Mouse (Mus musculus): ENCODE data around the gene Top1. TPM values are rescaled to one million over a fixed set of nuclear protein-coding genes. Genes with fewer than 3 reads are reported as not detected.
"Not testable (repeated sequence)": the region's sequence is repeated elsewhere in the genome, so short reads cannot be mapped to it uniquely, and the experiment has no call there.

Gene Top1
- polyA plus RNA-seq, 1 experiment, result 174 TPM

DNA sequence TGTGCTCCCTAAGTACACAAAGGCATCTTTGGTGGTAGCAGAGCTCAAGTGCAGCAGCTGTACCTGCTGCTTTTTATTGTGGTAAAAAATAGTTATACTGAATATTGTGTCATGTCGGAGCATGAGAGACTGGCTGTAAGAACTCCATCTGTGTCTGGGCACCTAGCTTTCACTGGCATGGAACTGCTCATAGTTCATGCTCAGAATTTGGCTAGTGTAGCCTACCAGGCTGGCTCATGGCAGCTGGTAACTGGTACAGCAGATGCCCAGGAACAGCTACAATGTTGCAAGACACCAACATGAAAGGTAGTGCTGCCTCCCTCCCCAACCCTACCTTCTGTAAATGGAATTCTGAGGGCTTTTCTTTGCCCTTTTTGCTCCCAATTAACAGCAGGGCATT, 9.9 kb downstream of the Top1 start:
- Histone ChIP-seq H3K36me3 (ENCODE audit: control insufficient read depth, insufficient read depth, low read length, poor library complexity, severe bottlenecking) (peaks cover 4% of the 10 kb centered on the region), H3K27me3 (ENCODE audit: control insufficient read depth, insufficient read depth, low read length, poor library complexity, severe bottlenecking) (no peaks in the 10 kb centered on the region), H3K9ac (ENCODE audit: low read depth, poor library complexity, severe bottlenecking) (peak overlapping the region; percentile 42), H3K4me3 (ENCODE audit: low read depth, low read length) (peak overlapping the region; percentile 98), H3K4me1 (ENCODE audit: control insufficient read depth, insufficient read depth, low read length) (peaks cover 3% of the 10 kb centered on the region), H3K9me3 (replicated peaks; ENCODE audit: control insufficient read depth, insufficient read depth, low read length, poor library complexity, severe bottlenecking) (no peaks in the 10 kb centered on the region), H3K27ac (ENCODE audit: insufficient read depth, low read length) (peak overlapping the region; percentile 95)
- TF ChIP-seq POLR2A (IDR thresholded peaks at IDR 0.05; ENCODE audit: insufficient read depth, low read length), result no peak
- TF ChIP-seq EP300 (IDR thresholded peaks at IDR 0.05; ENCODE audit: insufficient read depth, low read depth, low read length), result no peak
- TF ChIP-seq CTCF (IDR thresholded peaks at IDR 0.05; ENCODE audit: low read depth, low read length), result no peak

GRCm38 (mm10) chr2:160656234-160656633, 10.5 kb downstream of the Top1 start:
- Histone ChIP-seq H3K9me3 (replicated peaks; ENCODE audit: control insufficient read depth, insufficient read depth, low read length, poor library complexity, severe bottlenecking) (no peaks in the 10 kb centered on the region), H3K9ac (ENCODE audit: low read depth, poor library complexity, severe bottlenecking) (peak overlapping the region; percentile 42), H3K27ac (ENCODE audit: insufficient read depth, low read length) (peak overlapping the region; percentile 95), H3K4me3 (ENCODE audit: low read depth, low read length) (peak overlapping the region; percentile 98), H3K36me3 (ENCODE audit: control insufficient read depth, insufficient read depth, low read length, poor library complexity, severe bottlenecking) (peaks cover 4% of the 10 kb centered on the region), H3K27me3 (ENCODE audit: control insufficient read depth, insufficient read depth, low read length, poor library complexity, severe bottlenecking) (no peaks in the 10 kb centered on the region), H3K4me1 (ENCODE audit: control insufficient read depth, insufficient read depth, low read length) (peaks cover 3% of the 10 kb centered on the region)
- TF ChIP-seq EP300 (IDR thresholded peaks at IDR 0.05; ENCODE audit: insufficient read depth, low read depth, low read length) (0 out of 2 replicates have a peak, but pooled peaks have one; percentile 2), POLR2A (IDR thresholded peaks at IDR 0.05; ENCODE audit: insufficient read depth, low read length) (no peak)

DNA sequence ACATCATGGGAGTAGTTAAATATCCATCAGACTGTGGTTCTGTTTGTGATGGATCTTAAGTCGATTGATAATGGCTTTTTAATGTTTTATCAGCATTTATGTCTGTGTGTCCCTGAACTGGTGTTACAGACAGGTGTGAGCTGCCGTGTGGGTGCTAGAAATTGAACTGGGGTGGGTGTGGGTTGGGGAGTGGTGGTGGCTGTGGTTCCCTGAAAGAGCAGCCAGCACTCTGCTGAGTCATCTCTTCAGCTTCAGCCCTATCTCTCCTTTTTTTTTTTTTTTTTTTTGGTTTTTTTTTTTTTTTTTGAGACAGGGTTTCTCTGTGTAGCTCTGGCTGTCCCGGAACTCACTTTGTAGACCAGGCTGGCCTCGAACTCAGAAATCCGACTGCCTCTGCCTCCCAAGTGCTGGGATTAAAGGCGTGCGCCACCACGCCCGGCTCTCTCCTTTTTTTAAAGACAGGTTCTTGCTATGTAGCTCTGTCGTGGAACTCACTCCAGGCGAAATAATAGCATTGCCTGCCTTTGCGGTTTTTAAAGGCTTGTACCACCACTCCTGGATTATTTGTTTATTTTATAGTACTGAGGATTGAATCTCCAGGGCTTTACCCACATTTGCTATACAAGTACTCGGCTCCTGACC, 12.2 kb downstream of the Top1 start:
- peak overlapping the region; percentile 78 for H3K9ac ChIP-seq (ENCODE audit: low read depth, poor library complexity, severe bottlenecking)
- no peak for TF ChIP-seq CTCF (IDR thresholded peaks at IDR 0.05; ENCODE audit: low read depth, low read length)
- 0 out of 2 replicates have a peak, but pooled peaks have one; percentile 31 for TF ChIP-seq EP300 (IDR thresholded peaks at IDR 0.05; ENCODE audit: insufficient read depth, low read depth, low read length)
- TF ChIP-seq POLR2A (IDR thresholded peaks at IDR 0.05; ENCODE audit: insufficient read depth, low read length), result no peak
- H3K4me1 ChIP-seq (ENCODE audit: control insufficient read depth, insufficient read depth, low read length), result peaks cover 3% of the 10 kb centered on the region
- H3K36me3 ChIP-seq (ENCODE audit: control insufficient read depth, insufficient read depth, low read length, poor library complexity, severe bottlenecking), result peaks cover 2% of the 10 kb centered on the region; the same call in 1 of the 2 replicates
- H3K27ac ChIP-seq (ENCODE audit: insufficient read depth, low read length), result peak overlapping the region; percentile 93
- no peak overlapping the region for H3K4me3 ChIP-seq (ENCODE audit: low read depth, low read length)
- no peaks in the 10 kb centered on the region for H3K9me3 ChIP-seq (replicated peaks; ENCODE audit: control insufficient read depth, insufficient read depth, low read length, poor library complexity, severe bottlenecking)
- no peaks in the 10 kb centered on the region for H3K27me3 ChIP-seq (ENCODE audit: control insufficient read depth, insufficient read depth, low read length, poor library complexity, severe bottlenecking)

- H3K36me3 ChIP-seq (ENCODE audit: control insufficient read depth, insufficient read depth, low read length, poor library complexity, severe bottlenecking), result no peaks in the 10 kb centered on the region; the same call in 1 of the 2 replicates
- H3K9ac ChIP-seq (ENCODE audit: low read depth, poor library complexity, severe bottlenecking), result no peak overlapping the region
- H3K27me3 ChIP-seq (ENCODE audit: control insufficient read depth, insufficient read depth, low read length, poor library complexity, severe bottlenecking), result no peaks in the 10 kb centered on the region
- H3K4me1 ChIP-seq (ENCODE audit: control insufficient read depth, insufficient read depth, low read length), result peaks cover 3% of the 10 kb centered on the region
- H3K9me3 ChIP-seq (replicated peaks; ENCODE audit: control insufficient read depth, insufficient read depth, low read length, poor library complexity, severe bottlenecking), result no peaks in the 10 kb centered on the region
- no peak overlapping the region for H3K4me3 ChIP-seq (ENCODE audit: low read depth, low read length)
- TF ChIP-seq CTCF (IDR thresholded peaks at IDR 0.05; ENCODE audit: low read depth, low read length) (no peak), EP300 (IDR thresholded peaks at IDR 0.05; ENCODE audit: insufficient read depth, low read depth, low read length) (no peak), POLR2A (IDR thresholded peaks at IDR 0.05; ENCODE audit: insufficient read depth, low read length) (no peak)
- no peak overlapping the region for H3K27ac ChIP-seq (ENCODE audit: insufficient read depth, low read length)
These were observed 13.1 kb downstream of the Top1 start for GRCm38 (mm10) chr2:160658811-160659210.

- TF ChIP-seq POLR2A (IDR thresholded peaks at IDR 0.05; ENCODE audit: insufficient read depth, low read length), result no peak
- no peak for TF ChIP-seq EP300 (IDR thresholded peaks at IDR 0.05; ENCODE audit: insufficient read depth, low read depth, low read length)
- TF ChIP-seq CTCF (IDR thresholded peaks at IDR 0.05; ENCODE audit: low read depth, low read length), result no peak
- Histone ChIP-seq H3K9ac (ENCODE audit: low read depth, poor library complexity, severe bottlenecking) (no peak overlapping the region), H3K27ac (ENCODE audit: insufficient read depth, low read length) (no peak overlapping the region), H3K36me3 (ENCODE audit: control insufficient read depth, insufficient read depth, low read length, poor library complexity, severe bottlenecking) (no peaks in the 10 kb centered on the region), H3K27me3 (ENCODE audit: control insufficient read depth, insufficient read depth, low read length, poor library complexity, severe bottlenecking) (no peaks in the 10 kb centered on the region), H3K9me3 (replicated peaks; ENCODE audit: control insufficient read depth, insufficient read depth, low read length, poor library complexity, severe bottlenecking) (no peaks in the 10 kb centered on the region), H3K4me3 (ENCODE audit: low read depth, low read length) (no peak overlapping the region), H3K4me1 (ENCODE audit: control insufficient read depth, insufficient read depth, low read length) (no peaks in the 10 kb centered on the region)
These were observed 18.7 kb downstream of the Top1 start for GRCm38 (mm10) chr2:160664421-160664820.

- not testable (repeated sequence) for H3K27ac ChIP-seq (ENCODE audit: insufficient read depth, low read length); H3K9ac ChIP-seq (ENCODE audit: low read depth, poor library complexity, severe bottlenecking); H3K27me3 ChIP-seq (ENCODE audit: control insufficient read depth, insufficient read depth, low read length, poor library complexity, severe bottlenecking); H3K9me3 ChIP-seq (replicated peaks; ENCODE audit: control insufficient read depth, insufficient read depth, low read length, poor library complexity, severe bottlenecking); H3K36me3 ChIP-seq (ENCODE audit: control insufficient read depth, insufficient read depth, low read length, poor library complexity, severe bottlenecking); H3K4me1 ChIP-seq (ENCODE audit: control insufficient read depth, insufficient read depth, low read length); H3K4me3 ChIP-seq (ENCODE audit: low read depth, low read length)
These were observed 19.3 kb downstream of the Top1 start for GRCm38 (mm10) chr2:160664986-160665385.

Data from ES-Bruce4 (cell line).